Mouse (Mus musculus): ENCODE measurements at regions not wholly inside any gene's neighbourhood (a gene's known extent, or its start where the extent isn't known, plus 50 kb on each side); places are given as distances from the start of the nearest gene placed in this dataset.

GRCm38 (mm10) chr8:92732229-92732628, 58.1 kb downstream of the Irx6 start:
- H3K27me3 ChIP-seq (ENCODE audit: low read depth, poor library complexity, severe bottlenecking), result peaks cover 60% of the 10 kb centered on the region
- no peak overlapping the region for H3K27ac ChIP-seq (replicated peaks)
- H3K9me3 ChIP-seq (replicated peaks), result no peaks in the 10 kb centered on the region
- no peaks in the 10 kb centered on the region for H3K36me3 ChIP-seq
- H3K4me3 ChIP-seq, result no peak overlapping the region
- DNase-seq (ENCODE audit: low spot score), result no peak
- peaks cover 24% of the 10 kb centered on the region for H3K4me1 ChIP-seq
- 93% methylated on average over 9 of the region's 9 CpGs for WGBS

GRCm38 (mm10) chr8:92735646-92736045, 61.6 kb downstream of the Irx6 start:
- Histone ChIP-seq H3K27me3 (ENCODE audit: low read depth, poor library complexity, severe bottlenecking) (peaks cover 75% of the 10 kb centered on the region), H3K4me3 (no peak overlapping the region), H3K4me1 (peaks cover 58% of the 10 kb centered on the region), H3K9me3 (replicated peaks) (no peaks in the 10 kb centered on the region), H3K27ac (replicated peaks) (no peak overlapping the region), H3K36me3 (no peaks in the 10 kb centered on the region)
- DNase-seq (ENCODE audit: low spot score), result no peak
- 88% methylated on average over 9 of the region's 9 CpGs for WGBS

- peaks cover 80% of the 10 kb centered on the region for H3K4me1 ChIP-seq
- H3K27ac ChIP-seq (replicated peaks), result peak overlapping the region; percentile 59; the same call in 1 of the 2 replicates
- peak; percentile 65 for DNase-seq (ENCODE audit: low spot score)
- H3K4me3 ChIP-seq, result no peak overlapping the region
- 29% methylated on average over 1 of the region's 1 CpGs for WGBS
- peaks cover 75% of the 10 kb centered on the region for H3K27me3 ChIP-seq (ENCODE audit: low read depth, poor library complexity, severe bottlenecking)
- no peaks in the 10 kb centered on the region for H3K9me3 ChIP-seq (replicated peaks)
- no peaks in the 10 kb centered on the region for H3K36me3 ChIP-seq
Measured at GRCm38 (mm10) chr8:92738080-92738479, 64.0 kb downstream of the Irx6 start.

DNA sequence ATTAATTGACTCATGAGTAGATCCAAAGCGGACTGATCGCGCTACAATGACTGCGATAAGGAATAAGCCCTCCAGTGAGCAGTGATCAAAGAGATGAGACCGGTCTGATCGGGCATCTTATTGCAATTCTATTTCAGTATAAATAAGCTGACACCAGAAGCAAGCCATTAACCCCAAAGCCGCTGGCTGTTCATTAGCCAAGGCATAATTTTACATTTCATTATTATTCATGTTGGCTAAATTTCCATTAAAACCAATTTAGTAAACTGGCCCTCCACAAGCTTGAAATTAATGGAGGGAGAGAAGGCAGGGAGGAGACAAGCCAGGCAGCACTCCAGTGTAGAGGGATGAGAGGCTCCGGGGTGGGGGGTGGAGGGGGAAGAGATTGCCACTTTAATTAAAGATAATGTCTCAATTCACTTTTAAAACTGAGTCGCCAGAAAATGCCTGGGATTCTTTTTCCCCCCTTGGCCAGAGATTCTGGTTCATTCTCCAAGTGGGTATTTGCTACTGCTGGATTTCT, 66.3 kb downstream of the Irx6 start:
- Histone ChIP-seq H3K4me1 (peaks cover 91% of the 10 kb centered on the region), H3K27me3 (ENCODE audit: low read depth, poor library complexity, severe bottlenecking) (peaks cover 62% of the 10 kb centered on the region), H3K27ac (replicated peaks) (0 out of 2 replicates have a peak overlapping the region, but pooled peaks have one; percentile 47), H3K4me3 (no peak overlapping the region), H3K9me3 (replicated peaks) (no peaks in the 10 kb centered on the region), H3K36me3 (no peaks in the 10 kb centered on the region)
- DNase-seq (ENCODE audit: low spot score), result no peak
- WGBS, result 82% methylated on average over 9 of the region's 9 CpGs

DNA sequence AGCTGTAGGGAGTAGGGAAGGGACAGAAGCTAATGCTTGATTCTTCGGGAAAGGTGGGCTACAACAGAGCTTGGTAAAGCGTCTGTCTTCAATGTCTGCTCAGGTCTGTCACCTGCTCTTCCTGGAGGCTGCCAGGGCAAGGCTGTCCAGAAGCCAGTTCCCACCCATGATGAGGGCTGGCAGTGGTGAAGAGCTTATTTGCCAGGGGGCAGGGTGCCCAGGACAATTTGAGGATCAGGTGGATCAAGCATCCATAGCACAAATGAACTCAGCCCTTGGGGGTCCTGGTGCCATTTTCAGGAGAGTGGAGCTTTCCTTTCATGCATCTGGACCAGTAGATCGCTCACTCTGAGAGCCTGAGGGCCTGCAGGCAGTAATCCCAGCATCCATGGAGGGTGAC, 67.7 kb downstream of the Irx6 start:
- WGBS, result 88% methylated on average over 3 of the region's 3 CpGs
- Histone ChIP-seq H3K4me3 (no peak overlapping the region), H3K9me3 (replicated peaks) (no peaks in the 10 kb centered on the region), H3K27me3 (ENCODE audit: low read depth, poor library complexity, severe bottlenecking) (peaks cover 58% of the 10 kb centered on the region), H3K36me3 (no peaks in the 10 kb centered on the region), H3K27ac (replicated peaks) (peak overlapping the region; percentile 83), H3K4me1 (peaks cover 86% of the 10 kb centered on the region)
- DNase-seq (ENCODE audit: low spot score), result no peak

DNA sequence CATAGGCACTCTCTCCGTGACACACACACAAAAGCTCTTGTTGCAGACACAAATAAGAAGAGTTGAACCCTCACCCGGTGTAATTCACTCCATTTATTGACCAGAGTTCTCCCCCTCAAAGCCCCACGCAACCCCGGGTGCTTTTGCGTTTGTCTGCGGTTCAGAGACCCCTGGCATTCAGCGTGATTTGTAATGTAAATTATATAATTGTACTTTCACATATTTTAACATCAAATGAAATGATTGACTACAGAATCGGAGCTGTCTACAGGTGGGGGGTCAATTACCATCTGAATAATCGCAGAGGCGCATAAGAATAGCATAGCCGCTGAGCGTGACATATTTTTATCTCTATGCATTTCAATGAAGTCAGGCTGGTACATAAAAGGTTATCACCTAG, 69.0 kb downstream of the Irx6 start:
- Histone ChIP-seq H3K4me3 (no peak overlapping the region), H3K36me3 (no peaks in the 10 kb centered on the region), H3K27me3 (ENCODE audit: low read depth, poor library complexity, severe bottlenecking) (peaks cover 47% of the 10 kb centered on the region), H3K4me1 (peaks cover 86% of the 10 kb centered on the region), H3K9me3 (replicated peaks) (no peaks in the 10 kb centered on the region), H3K27ac (replicated peaks) (peak overlapping the region; percentile 83)
- 26% methylated on average over 12 of the region's 12 CpGs for WGBS
- DNase-seq (ENCODE audit: low spot score), result no peak

DNA sequence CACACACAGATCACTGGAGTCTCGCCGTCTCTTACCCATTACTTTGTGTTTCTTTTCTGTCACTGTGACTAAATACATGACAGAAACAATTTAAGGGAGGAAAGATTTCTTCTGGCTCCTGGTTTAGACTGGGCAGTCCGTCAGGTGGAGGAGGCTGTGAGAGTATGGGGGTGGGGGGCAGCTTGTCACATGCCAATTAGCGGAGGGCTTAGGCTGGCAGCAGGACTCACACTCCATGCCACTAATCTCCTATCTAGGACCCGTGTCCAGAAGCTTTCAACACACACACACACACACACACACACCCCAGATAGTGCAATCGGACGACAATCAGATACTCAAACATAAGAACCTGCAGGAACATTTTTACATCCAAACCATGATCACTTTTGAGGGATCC, 73.0 kb downstream of the Irx6 start:
- Histone ChIP-seq H3K36me3 (no peaks in the 10 kb centered on the region), H3K9me3 (replicated peaks) (no peaks in the 10 kb centered on the region), H3K27me3 (ENCODE audit: low read depth, poor library complexity, severe bottlenecking) (peaks cover 21% of the 10 kb centered on the region), H3K27ac (replicated peaks) (peak overlapping the region; percentile 39; the same call in 1 of the 2 replicates), H3K4me3 (no peak overlapping the region), H3K4me1 (peaks cover 53% of the 10 kb centered on the region)
- DNase-seq (ENCODE audit: low spot score), result no peak
- 56% methylated on average over 7 of the region's 7 CpGs for WGBS

GRCm38 (mm10) chr8:92747951-92748350, 73.9 kb downstream of the Irx6 start:
- H3K27ac ChIP-seq (replicated peaks), result peak overlapping the region; percentile 39; the same call in 1 of the 2 replicates
- H3K9me3 ChIP-seq (replicated peaks), result no peaks in the 10 kb centered on the region
- H3K4me1 ChIP-seq, result peaks cover 44% of the 10 kb centered on the region
- no peak for DNase-seq (ENCODE audit: low spot score)
- H3K27me3 ChIP-seq (ENCODE audit: low read depth, poor library complexity, severe bottlenecking), result peaks cover 20% of the 10 kb centered on the region
- H3K4me3 ChIP-seq, result no peak overlapping the region
- 72% methylated on average over 6 of the region's 6 CpGs for WGBS
- H3K36me3 ChIP-seq, result no peaks in the 10 kb centered on the region

GRCm38 (mm10) chr8:92759848-92760247, 67.2 kb upstream of the Mmp2 start:
- Histone ChIP-seq H3K9me3 (replicated peaks) (no peaks in the 10 kb centered on the region; the same call in 1 of the 2 replicates), H3K4me3 (no peak overlapping the region), H3K36me3 (no peaks in the 10 kb centered on the region), H3K27ac (replicated peaks) (no peak overlapping the region), H3K4me1 (peaks cover 11% of the 10 kb centered on the region), H3K27me3 (ENCODE audit: low read depth, poor library complexity, severe bottlenecking) (peaks cover 18% of the 10 kb centered on the region)
- DNase-seq (ENCODE audit: low spot score), result no peak
- 91% methylated on average over 3 of the region's 3 CpGs for WGBS

DNA sequence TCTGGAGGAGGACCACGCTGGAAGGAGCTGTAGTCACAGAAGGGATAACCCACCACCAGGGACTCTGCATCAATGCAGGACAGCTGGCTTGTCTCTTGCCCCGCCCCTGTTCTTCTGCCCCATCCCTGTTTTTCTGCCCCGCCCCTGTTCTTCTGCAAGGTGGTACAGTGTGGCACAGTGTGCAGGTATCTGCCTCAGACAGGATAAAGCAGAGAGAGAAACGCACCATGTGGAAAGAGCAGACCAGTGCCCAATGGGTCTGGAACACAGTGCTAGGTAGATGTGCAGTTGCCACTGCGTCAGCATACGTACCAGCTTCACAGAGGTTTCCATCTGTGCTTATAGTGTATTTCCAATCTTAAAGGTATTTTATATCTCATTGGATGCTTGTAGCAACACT, 66.2 kb upstream of the Mmp2 start:
- H3K4me1 ChIP-seq, result peaks cover 11% of the 10 kb centered on the region
- no peak for DNase-seq (ENCODE audit: low spot score)
- 97% methylated on average over 6 of the region's 6 CpGs for WGBS
- H3K4me3 ChIP-seq, result no peak overlapping the region
- peaks cover 18% of the 10 kb centered on the region for H3K27me3 ChIP-seq (ENCODE audit: low read depth, poor library complexity, severe bottlenecking)
- no peak overlapping the region for H3K27ac ChIP-seq (replicated peaks)
- no peaks in the 10 kb centered on the region; the same call in 1 of the 2 replicates for H3K9me3 ChIP-seq (replicated peaks)
- no peaks in the 10 kb centered on the region for H3K36me3 ChIP-seq

- H3K9me3 ChIP-seq (replicated peaks), result no peaks in the 10 kb centered on the region; the same call in 1 of the 2 replicates
- peak overlapping the region; percentile 67 for H3K27ac ChIP-seq (replicated peaks)
- H3K27me3 ChIP-seq (ENCODE audit: low read depth, poor library complexity, severe bottlenecking), result peaks cover 18% of the 10 kb centered on the region
- WGBS, result 24% methylated on average over 18 of the region's 18 CpGs
- 0 out of 2 replicates have a peak overlapping the region, but pooled peaks have one; percentile 4 for H3K4me3 ChIP-seq
- peaks cover 11% of the 10 kb centered on the region for H3K4me1 ChIP-seq
- no peaks in the 10 kb centered on the region for H3K36me3 ChIP-seq
- DNase-seq (ENCODE audit: low spot score), result peak; percentile 43
Measured at GRCm38 (mm10) chr8:92761959-92762600, 65.0 kb upstream of the Mmp2 start.

DNA sequence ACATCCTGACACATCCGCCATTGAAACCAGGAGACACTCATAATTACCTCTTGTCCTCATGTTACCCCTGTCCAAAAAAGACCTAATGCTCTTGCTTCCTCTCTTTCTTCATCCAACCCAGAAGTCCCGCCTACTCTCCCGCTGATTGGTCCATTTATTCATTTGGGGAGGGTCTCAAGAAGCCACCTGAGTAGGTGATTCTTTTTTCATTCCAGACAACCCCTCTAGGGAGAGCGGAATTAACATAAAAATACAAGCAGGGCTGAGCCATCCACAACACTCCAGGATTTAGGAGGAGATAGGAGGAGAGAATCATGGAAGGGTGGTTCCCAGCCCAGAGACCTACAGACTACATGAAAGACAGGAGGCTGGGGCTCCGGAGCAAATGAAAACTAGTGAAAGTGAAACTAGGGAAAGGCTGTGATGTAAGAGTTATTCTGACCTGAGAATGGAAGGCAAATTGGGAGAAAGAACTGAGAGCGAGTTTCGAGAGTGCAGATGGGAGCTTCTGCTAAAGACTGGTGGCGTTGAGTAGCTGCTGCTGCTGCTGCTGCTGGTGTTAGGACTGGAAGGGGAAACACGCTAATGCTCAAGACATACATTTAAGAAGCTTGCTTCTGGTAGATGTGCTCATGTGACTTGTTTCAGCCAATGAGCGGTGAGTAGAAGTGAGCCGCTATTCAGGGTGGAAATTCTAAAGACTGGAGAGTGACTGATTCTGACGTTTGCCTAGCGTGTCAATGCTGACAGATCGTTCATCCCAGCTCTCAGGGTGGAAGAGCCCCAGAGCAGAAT, 55.0 kb upstream of the Mmp2 start:
- Histone ChIP-seq H3K27me3 (ENCODE audit: low read depth, poor library complexity, severe bottlenecking) (peaks cover 8% of the 10 kb centered on the region; the same call in 1 of the 2 replicates), H3K27ac (replicated peaks) (no peak overlapping the region; the same call in 1 of the 2 replicates), H3K4me1 (peaks cover 16% of the 10 kb centered on the region), H3K36me3 (no peaks in the 10 kb centered on the region), H3K4me3 (no peak overlapping the region), H3K9me3 (replicated peaks) (no peaks in the 10 kb centered on the region)
- DNase-seq (ENCODE audit: low spot score), result no peak
- 63% methylated on average over 14 of the region's 14 CpGs for WGBS

DNA sequence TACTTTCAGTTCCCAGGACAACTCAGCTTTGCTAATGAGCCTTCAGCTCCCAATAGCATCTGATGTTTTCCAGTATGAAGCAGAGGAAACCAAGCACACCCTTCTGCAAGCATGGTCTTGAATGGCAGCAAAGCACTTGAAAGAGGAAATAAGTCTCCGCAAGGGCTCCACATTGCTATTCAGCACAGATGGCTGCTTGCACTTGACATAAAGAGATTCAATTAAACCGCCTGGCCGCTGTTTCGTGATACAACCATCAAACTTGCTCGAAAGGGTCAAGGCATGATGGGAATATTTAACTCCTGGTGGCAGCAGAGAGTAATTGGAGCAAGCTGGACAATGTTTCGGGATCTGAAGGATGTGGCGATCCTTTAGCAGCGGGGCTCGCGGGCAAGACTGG, 54.3 kb upstream of the Mmp2 start:
- no peak overlapping the region for H3K4me3 ChIP-seq
- H3K27me3 ChIP-seq (ENCODE audit: low read depth, poor library complexity, severe bottlenecking), result peaks cover 8% of the 10 kb centered on the region; the same call in 1 of the 2 replicates
- WGBS, result 91% methylated on average over 10 of the region's 10 CpGs
- DNase-seq (ENCODE audit: low spot score), result no peak
- peaks cover 22% of the 10 kb centered on the region for H3K4me1 ChIP-seq
- H3K9me3 ChIP-seq (replicated peaks), result no peaks in the 10 kb centered on the region
- H3K27ac ChIP-seq (replicated peaks), result no peak overlapping the region
- H3K36me3 ChIP-seq, result no peaks in the 10 kb centered on the region

All from midbrain, embryonic 10.5 days (tissue).